Mouse (Mus musculus) heart, embryonic 14.5 days (tissue): ENCODE measurements around the gene Gas6. TPM values are rescaled to one million over a fixed set of nuclear protein-coding genes. Genes with fewer than 3 reads are reported as not detected.

Experiments
- ATAC-seq: fragments of 200-750 bp; cut with Nextera tagmentation; 2 replicates; pipeline ENCODE4 v1.8.0; 2017; ENCODE audit warnings: low read depth, moderate TSS enrichment; ENCODE audit not compliant: insufficient number of reproducible peaks, insufficient read depth, low FRiP score
- H3K27ac ChIP-seq, 2 experiments: fragments of 200-500 bp in 1 of 2; fragments of 300-500 bp in 1 of 2; sonication (generic) in 1 of 2; replicated peaks in 1 of 2; 2 replicates each; pipeline ENCODE4 v1.5.1; 2012 to 2014; ENCODE audit warnings: low read depth in 2 of 2, low read length in 2 of 2, control low read depth in 1 of 2, mild to moderate bottlenecking in 1 of 2, mixed read lengths in 1 of 2; ENCODE audit not compliant: control insufficient read depth in 1 of 2, insufficient read depth in 1 of 2
- H3K27me3 ChIP-seq: fragments of 300-500 bp; sonication (generic); 2 replicates; pipeline ENCODE4 v1.6.1; 2014; ENCODE audit warnings: mild to moderate bottlenecking, low read length, control low read depth; ENCODE audit not compliant: control insufficient read depth, insufficient read depth
- H3K36me3 ChIP-seq: fragments of 300-500 bp; sonication (generic); 2 replicates; pipeline ENCODE4 v1.6.1; 2014; ENCODE audit warnings: mild to moderate bottlenecking, control low read depth, low read length, mixed read lengths; ENCODE audit not compliant: control insufficient read depth, insufficient read depth
- H3K4me1 ChIP-seq, 2 experiments: fragments of 200-500 bp in 1 of 2; fragments of 300-500 bp in 1 of 2; sonication (generic) in 1 of 2; 2 replicates each; pipeline ENCODE4 v1.6.1; 2012 to 2014; ENCODE audit warnings: low read length in 2 of 2, control low read depth in 1 of 2, mixed read lengths in 1 of 2; ENCODE audit not compliant: control insufficient read depth in 2 of 2, insufficient read depth in 2 of 2
- H3K4me2 ChIP-seq: fragments of 300-500 bp; sonication (generic); 2 replicates; pipeline ENCODE4 v1.6.1; 2014; ENCODE audit warnings: mild to moderate bottlenecking, low read length
- H3K4me3 ChIP-seq, 2 experiments: fragments of 200-500 bp in 1 of 2; fragments of 300-500 bp in 1 of 2; sonication (generic) in 1 of 2; 2 replicates each; pipeline ENCODE4 v1.5.1; 2012 to 2014; ENCODE audit warnings: low read length in 2 of 2, mild to moderate bottlenecking in 2 of 2, control low read depth in 1 of 2, low read depth in 1 of 2, moderate library complexity in 1 of 2; ENCODE audit not compliant: control insufficient read depth in 1 of 2, insufficient read depth in 1 of 2
- H3K9ac ChIP-seq: fragments of 300-500 bp; sonication (generic); 2 replicates; pipeline ENCODE4 v1.6.1; 2014; ENCODE audit warnings: mild to moderate bottlenecking, low read length
- H3K9me3 ChIP-seq: fragments of 300-500 bp; sonication (generic); 2 replicates; pipeline ENCODE4 v1.6.1; 2016; ENCODE audit warnings: low read length, control low read depth; ENCODE audit not compliant: control insufficient read depth
- WGBS: fragments of 180-500 bp; shearing (Covaris S2); extraction: QIAGEN DNeasy Blood & Tissue Kit; methylation state at CpG from one replicate; pipeline ENCODE4 v1.1.7; 2014; 5-methylcytosine and 5-hydroxymethylcytosine counted together
- polyA plus RNA-seq: library from polyadenylated mRNA; unstranded; fragments of >200 nt; fragmentation: Nextera tagmentation; extraction: Ambion mirVana; gene quantifications from 2 replicates; pipeline ENCODE4 v1.2.1, GENCODE M21; 2014

Gene Gas6
- polyA plus RNA-seq, 1 experiment from 2014 or later, result 123 TPM

DNA sequence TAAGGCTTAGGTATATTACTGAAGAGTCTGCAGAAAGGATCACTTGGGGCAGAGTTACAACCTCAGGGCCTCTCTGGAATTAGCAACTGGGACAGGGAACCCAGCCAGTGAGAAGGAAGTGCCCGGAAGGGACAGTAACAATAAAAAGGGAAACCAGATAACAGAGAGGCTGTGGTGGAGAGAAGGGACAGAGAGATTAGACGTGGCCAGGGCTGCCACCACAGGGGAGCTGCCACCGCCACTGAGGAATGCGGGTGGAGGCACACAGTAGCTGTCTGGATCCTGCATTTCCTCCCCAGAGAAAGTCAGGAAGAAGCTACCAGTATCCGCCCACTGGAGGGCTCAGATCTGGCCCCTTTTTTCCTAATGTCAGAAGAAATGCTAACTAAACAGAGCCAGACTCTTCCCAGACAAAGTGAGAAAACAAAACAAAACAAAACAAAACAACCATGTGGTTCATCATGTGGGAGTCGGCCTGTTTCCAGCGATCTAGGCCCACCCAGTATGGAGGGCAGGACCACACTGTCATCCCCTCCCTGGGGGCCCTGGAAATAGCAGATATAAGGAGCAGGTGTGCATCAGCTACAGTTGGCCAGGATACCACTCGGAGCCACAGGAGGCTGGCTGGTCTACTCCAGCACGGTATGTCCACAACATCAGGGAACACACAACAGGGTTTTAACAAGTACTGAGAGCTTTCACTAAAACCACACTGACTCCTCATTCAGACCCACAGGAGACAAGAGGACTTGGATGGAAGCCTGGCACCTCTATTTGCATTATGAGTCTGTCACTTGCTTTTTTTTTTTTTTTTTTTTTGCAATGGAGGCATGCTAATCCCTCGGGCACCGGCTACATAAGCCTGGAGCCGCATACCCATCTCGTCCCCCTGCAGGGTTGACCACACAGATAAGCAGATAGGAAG lies 4.0 kb downstream of the Gas6 start:
- H3K9ac ChIP-seq, result peak overlapping the region; percentile 51; the same call in 1 of the 2 replicates
- peak overlapping the region; percentile 44 for H3K4me2 ChIP-seq
- no peak for ATAC-seq
- peak overlapping the region; percentile 15 to 56; a peak in 2 of 4 replicates for H3K27ac ChIP-seq
- peaks cover 41 to 60% of the 10 kb centered on the region in 2 experiments for H3K4me1 ChIP-seq
- H3K27me3 ChIP-seq, result no peaks in the 10 kb centered on the region; the same call in 1 of the 2 replicates
- no peaks in the 10 kb centered on the region for H3K9me3 ChIP-seq
- H3K36me3 ChIP-seq, result peaks cover 35% of the 10 kb centered on the region
- H3K4me3 ChIP-seq, result no peak overlapping the region; a peak in 1 of 4 replicates
- 23% methylated on average over 13 of the region's 13 CpGs for WGBS

DNA sequence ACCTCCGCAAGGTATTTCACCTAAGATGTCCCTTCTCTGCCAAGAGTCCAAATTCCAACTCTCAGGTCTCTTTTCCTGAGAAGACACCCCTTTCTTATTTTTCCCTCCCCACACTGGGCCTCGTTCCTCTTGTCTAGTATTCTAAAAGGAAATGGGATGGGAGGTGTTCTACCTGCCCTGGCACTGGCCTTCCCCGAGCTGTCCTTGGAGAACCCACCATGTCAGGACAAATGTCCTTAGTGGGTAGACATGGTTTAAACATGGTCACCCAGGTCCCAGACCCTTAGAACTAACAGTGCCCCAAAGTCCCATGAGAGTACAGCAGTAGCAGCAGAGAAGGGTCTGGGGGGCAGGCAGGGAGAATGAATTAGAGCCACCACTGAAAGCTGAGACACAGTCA lies 4.9 kb downstream of the Gas6 start:
- Histone ChIP-seq H3K9me3 (no peaks in the 10 kb centered on the region), H3K27ac (peak overlapping the region in 1 of 2 experiments; percentile 56; a peak in 2 of 4 replicates), H3K36me3 (peaks cover 44% of the 10 kb centered on the region), H3K9ac (peak overlapping the region; percentile 51; the same call in 1 of the 2 replicates), H3K4me1 (peaks cover 39 to 56% of the 10 kb centered on the region in 2 experiments), H3K4me2 (peak overlapping the region; percentile 44), H3K27me3 (no peaks in the 10 kb centered on the region), H3K4me3 (no peak overlapping the region)
- 78% methylated on average over 3 of the region's 3 CpGs for WGBS
- ATAC-seq, result no peak

DNA sequence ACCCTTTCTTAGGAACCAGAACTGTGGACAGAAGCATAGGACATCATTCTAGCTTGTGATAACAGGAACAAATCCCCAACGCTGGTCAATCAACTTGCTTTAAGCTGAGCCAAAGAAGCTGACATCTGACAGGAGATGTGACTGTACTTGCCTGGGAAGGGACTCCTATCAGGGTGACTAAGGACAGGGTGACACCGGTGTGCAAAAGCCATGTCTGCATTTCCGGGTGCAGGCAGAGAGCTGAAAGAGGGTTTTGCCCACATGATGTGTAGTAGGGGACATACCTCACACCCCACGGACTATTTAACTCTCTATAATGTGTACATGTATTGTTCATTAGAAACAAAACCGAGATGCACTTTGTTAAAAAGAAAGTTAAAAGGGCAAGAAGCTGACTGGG lies 11.1 kb downstream of the Gas6 start:
- no peak for ATAC-seq
- 72% methylated on average over 5 of the region's 5 CpGs for WGBS

DNA sequence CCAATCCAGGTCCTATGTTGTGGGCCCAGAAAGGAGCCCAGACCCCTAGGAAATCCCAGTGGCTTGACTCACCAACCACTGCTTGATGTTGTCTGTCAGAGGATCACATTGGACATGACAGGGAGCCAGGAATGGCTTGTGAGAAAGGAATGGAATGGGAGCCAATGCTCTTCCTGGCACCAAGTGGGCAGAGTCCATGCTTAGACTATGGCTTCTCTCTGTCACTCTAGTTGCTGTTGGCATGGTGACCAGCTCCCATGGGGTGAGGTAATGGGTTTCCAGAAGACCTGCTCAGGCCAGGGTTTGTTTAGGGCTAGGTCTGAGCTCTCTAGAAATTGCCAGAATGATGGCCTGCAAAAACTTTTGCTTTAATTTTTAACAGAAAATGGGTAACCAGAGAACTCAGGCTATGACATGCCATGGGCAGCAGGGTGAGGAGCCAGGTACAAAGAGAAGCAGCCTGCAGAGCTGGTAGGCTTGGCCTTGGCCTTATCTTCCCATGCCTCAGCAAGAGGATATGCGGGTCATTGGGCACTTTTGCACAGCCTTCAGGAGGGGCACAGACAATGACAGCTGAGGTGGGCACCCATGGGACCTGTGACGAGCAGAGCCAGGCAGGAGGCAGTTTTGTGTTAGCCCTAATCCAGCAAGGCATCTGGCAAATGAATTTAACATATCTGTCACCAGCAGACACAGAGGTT lies 12.0 kb downstream of the Gas6 start:
- Histone ChIP-seq H3K36me3 (peaks cover 84% of the 10 kb centered on the region), H3K9me3 (no peaks in the 10 kb centered on the region), H3K9ac (no peak overlapping the region), H3K4me2 (no peak overlapping the region), H3K4me1 (peaks cover 2 to 11% of the 10 kb centered on the region in 2 experiments; a peak in 2 of 4 replicates), H3K27me3 (no peaks in the 10 kb centered on the region), H3K27ac (no peak overlapping the region), H3K4me3 (no peak overlapping the region)
- 81% methylated on average over 2 of the region's 2 CpGs for WGBS
- ATAC-seq, result no peak

More for the DNA sequence above, 11.1 kb downstream of the Gas6 start:
- Histone ChIP-seq H3K9ac (no peak overlapping the region), H3K27me3 (no peaks in the 10 kb centered on the region), H3K36me3 (peaks cover 79% of the 10 kb centered on the region), H3K9me3 (no peaks in the 10 kb centered on the region), H3K27ac (no peak overlapping the region), H3K4me1 (peaks cover 2 to 11% of the 10 kb centered on the region in 2 experiments; a peak in 2 of 4 replicates), H3K4me2 (no peak overlapping the region), H3K4me3 (no peak overlapping the region)

DNA sequence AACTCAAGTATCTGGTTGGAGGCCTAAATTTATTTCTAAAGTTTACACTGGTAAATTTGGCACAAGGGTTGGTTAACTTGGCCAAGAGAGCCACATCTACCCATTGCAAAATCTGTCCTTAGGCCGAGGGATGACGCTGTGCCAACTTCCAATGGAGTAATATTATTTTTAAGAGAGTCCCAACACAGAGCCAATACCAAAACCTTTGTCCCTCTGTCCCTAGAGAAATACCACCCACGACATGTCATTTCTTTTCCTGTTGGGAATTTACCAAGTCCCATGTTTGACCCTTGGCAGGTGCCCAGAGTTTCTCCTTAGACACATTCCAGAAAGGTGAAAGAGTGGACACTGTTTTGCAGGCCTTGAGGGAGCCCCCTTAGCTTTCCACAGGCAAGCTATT lies 12.7 kb downstream of the Gas6 start:
- WGBS, result 84% methylated on average over 3 of the region's 3 CpGs
- Histone ChIP-seq H3K36me3 (peaks cover 90% of the 10 kb centered on the region), H3K4me3 (no peak overlapping the region), H3K4me2 (no peak overlapping the region), H3K27me3 (no peaks in the 10 kb centered on the region), H3K27ac (no peak overlapping the region), H3K9me3 (no peaks in the 10 kb centered on the region), H3K4me1 (peaks cover 2 to 6% of the 10 kb centered on the region in 2 experiments; a peak in 2 of 4 replicates), H3K9ac (no peak overlapping the region)
- ATAC-seq, result no peak

DNA sequence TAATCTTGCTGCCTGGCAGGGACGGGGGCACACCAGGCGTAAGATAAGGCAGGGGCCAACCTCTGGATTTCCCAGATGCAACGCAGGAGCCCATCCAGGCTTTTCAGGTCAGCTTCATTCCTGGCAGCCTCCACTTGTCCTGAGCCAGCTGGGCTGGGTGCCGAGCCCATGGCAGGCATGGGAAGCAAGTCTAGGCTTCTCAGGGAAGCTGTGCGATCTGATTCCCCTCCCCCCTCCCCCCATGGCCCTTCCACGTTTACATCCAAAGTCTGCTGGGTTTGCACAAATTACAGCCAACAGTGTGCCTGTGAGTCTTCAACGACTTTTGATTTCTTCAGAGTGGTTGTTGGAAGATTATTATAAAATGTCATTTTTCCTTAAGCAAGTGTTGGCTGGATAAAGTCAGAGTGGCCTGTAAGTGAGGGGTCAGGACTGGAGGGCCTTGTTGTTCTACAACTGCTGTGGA lies 13.2 kb downstream of the Gas6 start:
- Histone ChIP-seq H3K4me2 (no peak overlapping the region), H3K4me3 (no peak overlapping the region), H3K27me3 (no peaks in the 10 kb centered on the region), H3K9ac (no peak overlapping the region), H3K9me3 (no peaks in the 10 kb centered on the region), H3K36me3 (peaks cover 94% of the 10 kb centered on the region), H3K27ac (no peak overlapping the region), H3K4me1 (peaks cover under 1 to 4% of the 10 kb centered on the region in 2 experiments; a peak in 1 of 4 replicates)
- no peak for ATAC-seq
- WGBS, result 73% methylated on average over 7 of the region's 7 CpGs

DNA sequence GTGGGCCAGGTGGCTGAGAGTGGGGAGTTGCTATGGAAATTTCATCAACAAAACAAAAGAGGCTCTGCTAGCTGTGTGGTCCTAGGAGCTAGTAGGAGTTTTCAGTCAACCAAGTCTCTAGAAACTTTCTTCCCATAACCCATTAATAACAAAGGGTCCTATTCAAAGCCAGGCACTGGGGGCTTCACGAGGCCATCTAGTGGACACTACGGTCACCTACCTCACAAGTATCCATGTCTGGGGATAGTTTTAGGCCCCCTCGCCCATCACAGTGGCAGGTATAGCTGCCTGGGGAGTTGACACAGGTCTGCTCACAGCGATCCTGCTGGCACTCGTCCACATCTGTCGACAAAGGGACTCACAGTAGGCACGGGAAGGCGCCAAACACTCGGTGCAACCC lies 18.4 kb downstream of the Gas6 start:
- Histone ChIP-seq H3K9ac (no peak overlapping the region), H3K9me3 (no peaks in the 10 kb centered on the region), H3K27me3 (no peaks in the 10 kb centered on the region), H3K27ac (no peak overlapping the region), H3K36me3 (peaks cover 89% of the 10 kb centered on the region), H3K4me2 (no peak overlapping the region), H3K4me3 (no peak overlapping the region), H3K4me1 (peaks cover 10 to 17% of the 10 kb centered on the region in 2 experiments; a peak in 3 of 4 replicates)
- ATAC-seq, result no peak
- WGBS, result 45% methylated on average over 9 of the region's 9 CpGs
